Mouse (Mus musculus) E14TG2a.4 (cell line): ENCODE measurements around the gene Shank2.

Experiments used
- CTCF ChIP-seq: conservative IDR thresholded peaks from 2 replicates; pipeline ENCODE4 v1.5.1; 2014; ENCODE audit warnings: low read length
- NANOG ChIP-seq: IDR thresholded peaks from 2 replicates; pipeline ENCODE4 v1.6.1; 2014; ENCODE audit warnings: borderline replicate concordance, low read length, mixed read lengths
- POU5F1 ChIP-seq: IDR thresholded peaks from 2 replicates; pipeline ENCODE4 v1.6.1; 2014; ENCODE audit warnings: low read length, borderline replicate concordance

GRCm38 (mm10) chr7:144340376-144340775 lies 338.6 kb downstream of the Shank2 start:
- TF ChIP-seq CTCF (no peak), POU5F1 (no peak), NANOG (no peak)
